Mouse (Mus musculus) E14TG2a.4 (cell line): ENCODE results near the gene Cnnm2.

Source experiments
- CTCF ChIP-seq: conservative IDR thresholded peaks from 2 replicates; pipeline ENCODE4 v1.5.1; 2014; ENCODE audit warnings: low read length
- POU5F1 ChIP-seq: IDR thresholded peaks from 2 replicates; pipeline ENCODE4 v1.6.1; 2014; ENCODE audit warnings: low read length, borderline replicate concordance

DNA sequence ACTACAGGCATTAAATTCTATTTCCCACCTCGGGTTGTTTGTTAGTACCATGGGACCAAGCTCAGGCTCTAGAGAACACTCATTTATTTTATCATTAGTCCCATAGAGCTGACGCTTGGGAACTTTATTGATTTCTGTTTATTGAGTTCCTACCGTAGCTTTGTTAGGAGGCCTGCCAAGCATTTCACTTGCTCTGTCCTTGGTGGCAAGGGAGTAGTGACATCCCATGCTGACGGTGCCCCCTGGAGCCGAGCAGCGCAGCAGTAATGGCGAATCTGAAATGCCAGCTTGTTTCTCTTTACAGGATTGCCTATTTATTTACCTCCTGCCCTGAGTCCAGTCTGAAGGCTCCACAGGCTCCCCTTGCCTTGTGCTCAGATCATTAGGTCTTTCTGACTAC is 84.7 kb downstream of the Cnnm2 start:
- TF ChIP-seq CTCF: no peak
- TF ChIP-seq POU5F1: no peak
